24 mouse cellular contexts compared by ENCODE assay signal in the genomic region with DNA sequence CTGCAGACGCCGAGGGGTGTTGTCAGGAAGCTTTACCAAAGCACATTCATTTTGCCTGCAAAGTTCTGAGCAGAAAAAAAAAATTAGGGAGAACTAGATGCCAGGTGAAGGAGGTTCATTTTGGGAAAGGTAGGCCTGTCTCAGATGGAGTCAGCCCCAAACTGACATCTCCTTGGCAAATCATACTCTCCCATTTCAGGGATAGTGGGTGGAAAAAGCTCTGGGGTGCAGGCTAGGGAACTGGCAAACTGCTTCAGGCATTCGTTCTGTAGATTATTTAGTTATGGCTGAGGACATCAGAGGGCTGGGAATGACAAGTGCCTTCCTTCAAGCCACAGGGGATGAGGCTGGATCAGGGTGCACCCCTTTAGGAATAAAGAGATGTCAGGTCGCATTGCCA.
"Had no signal": no experiment of that assay in that cellular context is flagged by ENCODE, and none has a peak within 500 bp of the region (broad histone marks: within the 10 kb centered on the region; RNA-seq: fewer than 3 reads in every experiment).

No protein-coding gene starts in this region.

- DNase-seq: gastrocnemius, postnatal 25 days; heart, adult 18-20 months; heart, postnatal 10 days; heart, postnatal 4 days; kidney, adult 18-20 months; kidney, adult 8-10 months; kidney, postnatal 10 days; kidney, postnatal 25 days; kidney, postnatal 4 days; liver; liver, embryonic 13.5 days had no signal

- H3K4me3 ChIP-seq: heart, embryonic 10.5 days; heart, embryonic 12.5 days; hindbrain, embryonic 10.5 days; hindbrain, embryonic 12.5 days; intestine, embryonic 15.5 days; layer of hippocampus, adult 2 months; limb, embryonic 10.5 days; limb, embryonic 12.5 days; liver, embryonic 13.5 days had no signal

- ATAC-seq: hindbrain, embryonic 16.5 days; inflammation-experienced regulatory T-cells, adult 6 months; intestine, embryonic 15.5 days; intestine, postnatal 0 days had no signal

- H3K36me3 ChIP-seq: heart, embryonic 10.5 days; heart, embryonic 12.5 days; hindbrain, embryonic 10.5 days; hindbrain, embryonic 12.5 days; intestine, embryonic 15.5 days; limb, embryonic 10.5 days; limb, embryonic 12.5 days; liver, embryonic 13.5 days had no signal

- H3K4me2 ChIP-seq: heart, embryonic 12.5 days; hindbrain, embryonic 12.5 days; hindbrain, embryonic 14.5 days; intestine, embryonic 15.5 days; limb, embryonic 12.5 days; liver, embryonic 11.5 days; liver, embryonic 13.5 days had no signal

- H3K27ac ChIP-seq: heart, embryonic 10.5 days; hindbrain, embryonic 10.5 days; hindbrain, embryonic 12.5 days; hindbrain, embryonic 14.5 days; intestine, embryonic 15.5 days; layer of hippocampus, adult 2 months; limb, embryonic 10.5 days; limb, embryonic 12.5 days; liver, embryonic 13.5 days had no signal

- H3K9ac ChIP-seq: heart, embryonic 12.5 days; hindbrain, embryonic 12.5 days; hindbrain, embryonic 14.5 days; intestine, embryonic 15.5 days; limb, embryonic 12.5 days; liver, embryonic 13.5 days had no signal

- H3K27me3 ChIP-seq: heart, embryonic 12.5 days; hindbrain, embryonic 12.5 days; intestine, embryonic 15.5 days; limb, embryonic 12.5 days; liver, embryonic 13.5 days had no signal

- H3K9me3 ChIP-seq: heart, embryonic 10.5 days; heart, embryonic 12.5 days; hindbrain, embryonic 10.5 days; hindbrain, embryonic 12.5 days; intestine, embryonic 15.5 days; limb, embryonic 10.5 days; limb, embryonic 12.5 days; liver, embryonic 13.5 days had no signal

- H3K4me1 ChIP-seq: heart, embryonic 10.5 days; heart, embryonic 12.5 days; hindbrain, embryonic 12.5 days; intestine, embryonic 15.5 days; limb, embryonic 10.5 days; limb, embryonic 12.5 days; liver, embryonic 13.5 days had no signal
